Mouse (Mus musculus) spleen, postnatal 4 days (tissue): ENCODE results near the gene Trpd52l3.

Experiments
- DNase-seq, 2 experiments: peaks; one replicate each; pipeline ENCODE4 v3.0.0; 2022; ENCODE audit warnings: low spot score in 2 of 2

Gene Trpd52l3

GRCm38 (mm10) chr19:30029894-30030635 is 26.5 kb downstream of the Trpd52l3 start, which contains the start of gene Uhrf2:
Uhrf2 (plus strand) TSS chr19:30030513.
- peak; percentile 97 to 99 for DNase-seq

GRCm38 (mm10) chr19:30030636-30031467 is 27.3 kb downstream of the Trpd52l3 start:
- peak; percentile 19 to 69 for DNase-seq

- DNase-seq, result no peak
These were observed 27.9 kb downstream of the Trpd52l3 start for GRCm38 (mm10) chr19:30031468-30031931.

- DNase-seq, result no peak
These were observed 28.6 kb downstream of the Trpd52l3 start for GRCm38 (mm10) chr19:30032206-30032605.

- no peak for DNase-seq
These were observed 31.8 kb downstream of the Trpd52l3 start for GRCm38 (mm10) chr19:30035361-30035760.

DNA sequence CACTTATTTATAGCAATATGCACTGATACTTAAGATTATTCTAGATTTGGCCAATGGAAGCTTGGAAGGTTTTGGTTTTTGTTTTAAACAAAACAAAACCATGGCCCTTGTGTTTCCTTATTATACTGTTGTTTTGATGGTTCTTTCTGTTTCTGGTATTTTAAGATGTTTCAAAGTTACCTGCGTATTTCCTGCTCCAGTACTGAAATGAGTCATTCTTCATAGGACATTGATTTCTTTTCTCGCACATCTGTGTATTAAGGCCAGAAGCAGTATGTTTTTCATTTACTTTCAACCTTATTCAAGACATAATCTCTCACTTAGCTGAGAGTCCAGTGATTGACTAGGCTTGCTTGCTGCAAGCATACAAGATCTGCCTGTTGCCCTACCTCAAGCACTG is 40.1 kb downstream of the Trpd52l3 start:
- DNase-seq, result no peak

- no peak for DNase-seq
These were observed 41.0 kb downstream of the Trpd52l3 start for GRCm38 (mm10) chr19:30044630-30045029.

GRCm38 (mm10) chr19:30045857-30046256 is 42.3 kb downstream of the Trpd52l3 start:
- DNase-seq, result peak in 1 of 2 experiments; percentile 35

- DNase-seq, result no peak
These were observed 47.0 kb downstream of the Trpd52l3 start for GRCm38 (mm10) chr19:30050584-30050983.

DNA sequence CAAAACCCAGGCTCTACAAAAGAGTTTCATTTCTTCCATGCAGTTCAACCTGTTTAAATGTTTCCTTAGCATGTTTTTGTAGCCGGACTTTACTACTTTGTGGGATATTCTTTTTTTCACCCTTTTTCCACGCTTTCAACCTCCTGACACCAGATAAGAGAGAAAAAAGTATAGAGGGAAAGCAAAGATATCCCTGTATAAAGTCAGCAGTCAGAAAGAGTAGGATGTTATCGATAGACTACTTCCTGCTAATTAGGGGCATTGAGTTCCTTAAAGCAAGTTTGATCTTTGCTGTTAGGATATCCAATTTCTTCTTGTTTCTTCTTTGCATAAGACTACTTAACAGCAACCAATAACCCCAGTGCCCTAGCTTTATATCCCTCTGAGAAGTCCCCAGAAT is 47.9 kb downstream of the Trpd52l3 start:
- DNase-seq, result no peak

- DNase-seq, result no peak
These were observed 50.6 kb downstream of the Trpd52l3 start for GRCm38 (mm10) chr19:30054218-30054617.
